Mouse (Mus musculus): ENCODE measurements around the gene Stap2. TPM values are rescaled to one million over a fixed set of nuclear protein-coding genes. Genes with fewer than 3 reads are reported as not detected.

The Stap2 gene
- total RNA-seq, 1 experiment from 2014 or later, result not detected

DNA sequence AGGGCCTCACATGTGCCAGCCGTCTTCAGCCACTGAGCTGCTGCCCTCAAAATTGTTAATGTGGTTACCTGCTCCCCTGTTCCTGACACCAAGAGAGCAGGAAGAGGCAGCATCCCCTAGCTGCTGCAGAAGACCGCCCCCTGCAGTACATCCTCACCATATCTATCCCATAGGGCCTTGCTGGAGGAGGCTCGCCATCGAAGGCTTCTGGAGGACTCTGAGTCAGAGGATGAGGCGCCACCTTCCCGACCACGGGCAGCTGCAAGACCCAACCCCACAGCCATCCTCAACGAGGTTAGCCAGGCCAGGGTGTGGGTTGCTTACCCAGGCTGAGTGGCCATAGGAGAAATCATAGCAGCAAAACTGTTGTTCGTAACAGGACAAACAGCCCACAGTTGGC lies 40.4 kb downstream of the Stap2 start:
- no peak for ATAC-seq (replicated peaks; ENCODE audit: low read depth, poor library complexity, severe bottlenecking)

GRCm38 (mm10) chr17:55964496-55964895 lies 40.9 kb downstream of the Stap2 start:
- ATAC-seq (replicated peaks; ENCODE audit: low read depth, poor library complexity, severe bottlenecking), result no peak

DNA sequence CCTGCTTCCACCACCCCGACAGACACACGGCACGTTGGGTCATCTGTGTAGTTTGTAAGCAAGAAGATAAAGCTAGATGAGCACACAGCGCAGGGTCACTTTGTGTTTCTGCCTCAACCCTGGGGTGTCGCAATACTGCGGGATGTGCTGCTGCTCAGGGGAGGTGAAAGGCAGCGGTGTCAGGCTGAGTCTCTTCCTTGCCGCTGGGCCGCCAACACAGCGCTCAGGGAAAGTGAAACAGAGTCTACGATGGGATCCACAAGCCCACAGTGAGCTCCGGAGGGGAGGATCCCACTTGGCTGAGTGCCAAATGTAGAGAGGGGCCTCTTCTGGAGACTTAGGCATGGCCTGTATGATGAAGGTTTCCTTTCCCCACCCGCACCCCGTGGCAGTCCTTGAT lies 42.2 kb downstream of the Stap2 start:
- peak; percentile 19 for ATAC-seq (replicated peaks; ENCODE audit: low read depth, poor library complexity, severe bottlenecking)

DNA sequence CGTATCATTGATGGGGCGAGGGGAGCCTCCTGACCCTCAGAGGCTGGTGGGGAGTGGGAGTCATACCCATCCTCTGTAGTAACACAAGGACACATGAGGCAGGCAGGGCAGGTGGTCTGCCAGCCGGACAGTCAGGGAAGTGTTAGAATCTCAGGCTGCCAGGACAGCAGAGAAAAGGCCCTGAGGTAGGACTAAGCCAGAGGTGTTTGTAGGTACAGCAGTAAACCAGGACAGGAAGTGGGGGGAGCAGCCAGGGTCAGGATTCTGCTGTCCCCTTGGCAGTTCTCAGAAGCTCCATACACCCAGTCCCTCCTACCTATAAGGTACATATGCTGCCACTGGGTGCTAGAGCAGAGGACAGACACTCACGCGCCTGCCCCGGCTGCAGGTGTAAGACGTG lies 43.8 kb downstream of the Stap2 start:
- ATAC-seq (replicated peaks; ENCODE audit: low read depth, poor library complexity, severe bottlenecking), result no peak

GRCm38 (mm10) chr17:55960791-55961190 lies 44.6 kb downstream of the Stap2 start:
- ATAC-seq (replicated peaks; ENCODE audit: low read depth, poor library complexity, severe bottlenecking), result no peak

DNA sequence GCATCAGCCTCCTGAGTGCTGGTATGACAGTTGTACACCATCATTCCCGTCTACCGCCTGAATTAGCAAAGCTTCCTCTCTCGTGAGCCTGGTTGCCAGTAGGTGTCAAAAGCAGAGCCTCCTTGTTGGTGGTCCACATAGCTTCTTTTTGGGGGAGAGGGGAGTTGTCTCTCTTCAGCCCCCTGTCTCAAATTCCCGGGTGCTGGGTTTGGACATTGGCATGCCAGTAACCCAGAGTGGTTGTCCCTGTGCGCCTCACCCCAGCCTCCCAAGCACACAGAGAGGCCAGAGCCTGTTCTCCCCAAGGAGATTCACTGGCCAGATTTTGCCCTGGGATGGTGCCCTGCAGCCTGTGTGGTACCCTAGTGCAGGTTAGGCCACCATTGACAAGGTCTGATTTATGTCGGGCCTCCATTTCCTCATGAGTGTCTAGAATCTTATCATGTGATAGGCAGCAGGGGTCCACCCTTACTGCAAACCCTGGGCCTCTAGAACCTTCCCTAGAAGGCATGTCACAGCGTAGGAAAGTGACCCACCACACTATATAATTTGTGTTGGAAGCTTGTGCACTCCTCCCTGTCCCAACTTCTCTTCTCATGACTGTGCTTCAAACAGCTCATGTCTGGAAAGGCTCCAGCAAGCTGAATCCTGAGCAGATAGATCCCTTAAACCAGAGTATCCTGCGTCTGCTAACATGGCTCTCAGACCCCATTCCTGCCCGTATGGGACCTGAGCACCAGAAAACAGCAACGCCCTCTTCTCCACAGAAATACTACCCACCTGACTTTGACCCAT lies 45.2 kb downstream of the Stap2 start:
- no peak for ATAC-seq (replicated peaks; ENCODE audit: low read depth, poor library complexity, severe bottlenecking)

GRCm38 (mm10) chr17:55958918-55959728 lies 46.3 kb downstream of the Stap2 start, which contains the start of gene Yju2:
Gene Yju2, plus strand, starts transcription at chr17:55959099.
- ATAC-seq (replicated peaks; ENCODE audit: low read depth, poor library complexity, severe bottlenecking), result peak; percentile 84

DNA sequence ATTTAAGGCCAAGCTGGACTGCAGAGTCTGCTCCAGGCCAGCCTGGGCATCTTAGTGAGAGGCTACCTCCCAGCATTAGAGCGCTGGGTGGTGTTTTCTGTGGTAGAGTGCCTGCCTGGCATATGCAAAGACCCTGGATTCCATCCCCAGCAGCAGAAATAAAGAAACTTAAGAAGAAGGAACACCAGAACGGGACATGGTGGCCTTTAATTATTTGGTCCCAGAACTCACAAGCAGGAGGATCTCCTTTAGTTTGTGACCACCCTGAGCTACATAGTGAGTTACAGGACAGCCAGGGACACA lies 46.8 kb downstream of the Stap2 start:
- peak; percentile 0; the same call in 1 of the 2 replicates for ATAC-seq (replicated peaks; ENCODE audit: low read depth, poor library complexity, severe bottlenecking)

DNA sequence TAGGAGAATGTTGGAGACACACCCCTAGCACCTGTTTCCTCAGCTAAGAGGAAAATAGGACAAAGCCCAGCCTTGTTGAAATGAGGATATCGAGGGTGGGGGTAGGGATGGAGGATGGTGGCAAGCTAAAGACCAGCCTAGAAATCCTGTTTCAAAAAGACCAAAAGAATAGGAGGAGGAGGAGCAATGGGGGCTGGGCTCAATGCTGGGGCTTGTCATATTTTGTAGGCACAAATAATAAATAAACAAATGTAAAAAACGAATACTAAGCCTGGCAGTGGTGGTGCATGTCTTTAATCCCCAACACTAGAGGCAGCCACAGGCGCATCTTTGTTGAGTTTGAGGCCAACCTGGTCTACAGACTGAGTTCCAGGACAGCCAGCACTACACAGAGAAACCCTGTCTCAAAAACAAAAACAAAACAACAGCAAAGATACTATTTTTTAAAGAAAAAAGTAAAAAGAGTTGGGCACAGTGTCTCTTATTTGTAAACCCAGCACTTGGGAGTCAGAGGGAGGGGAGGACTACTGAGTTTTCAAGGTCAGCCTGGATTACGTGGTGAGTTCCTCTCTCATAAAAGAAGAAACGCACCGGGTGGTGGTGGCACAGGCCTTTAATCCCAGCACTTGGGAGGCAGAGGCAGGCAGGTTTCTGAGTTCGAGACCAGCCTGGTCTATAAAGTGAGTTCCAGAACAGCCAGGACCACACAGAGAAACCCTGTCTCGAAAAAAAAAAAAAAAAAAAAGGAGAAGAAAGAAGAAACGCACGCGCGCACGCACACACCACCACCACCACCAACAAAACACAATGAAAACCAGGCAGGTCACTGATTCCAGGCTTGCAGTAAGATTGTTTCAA lies 47.4 kb downstream of the Stap2 start:
- ATAC-seq (replicated peaks; ENCODE audit: low read depth, poor library complexity, severe bottlenecking), result no peak

GRCm38 (mm10) chr17:55957168-55957567 lies 48.2 kb downstream of the Stap2 start:
- ATAC-seq (replicated peaks; ENCODE audit: low read depth, poor library complexity, severe bottlenecking), result peak; percentile 26; the same call in 1 of the 2 replicates

DNA sequence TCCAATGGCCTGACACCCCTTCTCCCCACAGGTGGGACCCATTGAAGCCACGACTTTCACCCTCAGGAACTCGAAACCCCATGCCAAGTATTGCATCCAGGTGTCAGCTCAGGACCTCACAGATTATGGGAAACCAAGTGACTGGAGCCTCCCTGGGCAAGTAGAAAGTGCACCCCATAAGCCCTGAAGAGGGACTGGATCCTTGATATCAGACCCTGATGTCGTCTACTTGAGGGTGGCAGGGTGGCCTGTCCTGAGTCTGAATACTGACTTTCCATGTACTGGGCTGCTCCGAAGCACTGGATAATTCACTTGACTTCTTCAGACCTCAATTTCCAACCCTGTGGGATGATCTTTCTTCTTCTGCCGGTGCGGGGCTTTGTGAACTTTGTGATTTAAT lies 48.8 kb downstream of the Stap2 start:
- no peak for ATAC-seq (replicated peaks; ENCODE audit: low read depth, poor library complexity, severe bottlenecking)

DNA sequence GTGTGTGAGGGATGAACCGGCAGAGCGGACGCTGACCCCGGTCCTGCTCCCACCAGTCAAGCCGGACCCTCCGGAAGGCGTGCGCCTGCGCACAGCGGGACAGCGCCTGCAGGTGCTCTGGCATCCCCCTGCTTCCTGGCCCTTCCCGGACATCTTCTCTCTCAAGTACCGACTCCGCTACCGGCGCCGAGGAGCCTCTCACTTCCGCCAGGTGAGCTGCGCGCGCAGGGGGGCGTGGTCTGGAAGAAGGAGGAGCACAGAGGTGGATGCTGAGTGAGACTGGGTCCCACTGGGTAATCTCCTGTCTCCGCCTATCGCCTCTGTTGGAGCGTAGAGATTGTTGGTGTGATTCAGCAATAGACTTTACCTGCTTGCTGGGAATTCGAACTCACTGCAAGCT lies 49.3 kb downstream of the Stap2 start:
- ATAC-seq (replicated peaks; ENCODE audit: low read depth, poor library complexity, severe bottlenecking), result no peak

- no peak for ATAC-seq (replicated peaks; ENCODE audit: low read depth, poor library complexity, severe bottlenecking)
Measured at GRCm38 (mm10) chr17:55954229-55954628, 51.2 kb downstream of the Stap2 start.

- no peak for ATAC-seq (replicated peaks; ENCODE audit: low read depth, poor library complexity, severe bottlenecking)
Measured at GRCm38 (mm10) chr17:55953751-55954150, 51.6 kb downstream of the Stap2 start.

DNA sequence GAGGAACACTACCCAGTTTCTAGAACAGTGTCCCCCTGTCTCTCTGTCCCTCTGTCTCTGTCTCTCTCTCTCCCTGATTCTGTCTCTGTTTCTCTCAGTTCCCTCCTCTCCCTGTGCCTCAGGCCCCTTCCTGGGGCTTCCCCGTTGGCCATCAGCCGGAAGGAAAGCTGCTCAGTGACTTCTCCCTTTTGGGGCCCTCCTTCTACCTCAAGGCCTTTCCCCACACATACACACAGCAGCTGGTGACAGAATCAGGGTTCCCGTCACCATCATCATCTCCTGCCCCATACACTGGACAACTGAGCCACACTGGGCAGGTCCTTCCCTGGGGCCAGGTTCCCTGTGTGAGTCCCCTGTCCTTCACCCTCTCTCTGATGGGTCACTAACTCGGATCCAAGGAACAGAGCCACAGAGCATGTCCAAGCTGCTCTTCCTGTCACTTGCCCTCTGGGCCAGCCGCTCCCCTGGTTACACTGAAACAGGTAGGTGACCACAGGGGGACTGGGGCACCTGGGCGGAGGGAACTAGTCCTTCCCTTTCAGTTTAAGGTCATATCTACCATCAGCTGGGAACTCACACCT lies 52.8 kb downstream of the Stap2 start, which contains the start of gene Ebi3:
Gene Ebi3, plus strand, starts transcription at position 194 of the 581 bp plus-strand sequence.
- ATAC-seq (replicated peaks; ENCODE audit: low read depth, poor library complexity, severe bottlenecking), result peak; percentile 85

DNA sequence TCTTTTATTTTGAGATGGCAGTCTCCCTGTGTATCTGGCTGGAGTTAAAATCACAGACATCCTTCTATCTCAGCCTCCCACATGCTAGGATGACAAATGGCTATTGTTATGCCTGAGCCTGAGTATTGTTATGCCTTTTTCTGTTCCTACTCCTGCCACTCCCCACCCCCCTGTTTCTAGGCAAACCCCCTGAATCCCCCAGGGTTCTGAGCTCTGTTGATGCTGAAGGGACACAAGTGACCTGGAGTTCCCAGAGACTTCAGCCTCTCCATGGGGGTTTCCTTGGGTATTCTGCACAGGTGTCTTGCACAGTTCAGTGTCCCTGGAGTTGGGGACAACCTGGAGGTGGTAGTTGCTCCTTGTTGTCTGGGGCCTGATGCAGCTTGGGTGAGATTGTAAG lies 53.3 kb downstream of the Stap2 start:
- no peak for ATAC-seq (replicated peaks; ENCODE audit: low read depth, poor library complexity, severe bottlenecking)

DNA sequence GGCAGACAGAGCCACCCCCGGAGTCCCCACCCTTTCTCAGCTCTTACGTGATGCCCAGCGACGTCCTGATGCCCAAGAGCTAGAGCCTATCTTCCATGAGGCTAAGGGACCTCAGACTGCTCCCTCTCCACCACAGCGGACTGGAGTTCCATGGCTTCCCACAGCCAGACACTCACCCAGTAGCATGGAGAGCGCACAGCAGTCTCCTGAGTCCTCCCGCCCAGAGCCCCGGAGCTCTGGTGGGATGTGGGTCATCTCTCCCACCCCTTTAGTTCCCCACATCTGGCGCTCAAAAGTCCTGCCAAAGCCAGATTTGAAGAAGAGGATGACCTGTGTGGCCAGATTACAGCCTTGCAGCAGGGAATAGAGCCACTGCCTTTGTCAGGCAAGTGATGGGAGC lies 54.8 kb downstream of the Stap2 start:
- ATAC-seq (replicated peaks; ENCODE audit: low read depth, poor library complexity, severe bottlenecking), result no peak

- ATAC-seq (replicated peaks; ENCODE audit: low read depth, poor library complexity, severe bottlenecking), result no peak
Measured at GRCm38 (mm10) chr17:55949400-55949799, 56.0 kb downstream of the Stap2 start, which contains the start of gene Zfp119b. Gene Zfp119b, minus strand, starts transcription at chr17:55949500.

DNA sequence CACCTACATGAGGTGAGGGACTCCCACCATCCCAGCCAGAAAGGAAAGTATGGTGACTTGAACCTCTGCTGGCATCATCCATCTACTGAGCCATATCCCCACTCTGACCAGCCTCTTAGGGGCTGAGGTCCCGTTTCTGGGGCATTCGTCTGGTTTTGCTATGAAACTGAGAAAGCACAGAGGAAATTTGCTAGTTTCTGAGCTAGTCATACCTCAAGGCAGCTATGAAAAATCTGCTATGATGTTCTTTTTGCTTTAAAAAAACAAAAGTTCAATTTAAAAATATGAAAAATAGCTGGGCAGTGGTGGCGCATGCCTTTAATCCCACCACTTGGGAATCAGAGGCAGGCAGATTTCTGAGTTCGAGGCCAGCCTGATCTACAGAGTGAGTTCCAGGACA lies 56.7 kb downstream of the Stap2 start:
- ATAC-seq (replicated peaks; ENCODE audit: low read depth, poor library complexity, severe bottlenecking), result no peak
